Mouse (Mus musculus) heart, adult 2 months (tissue): ENCODE measurements around the gene BC053393.

Experiments used
- CTCF ChIP-seq: fragments of 200-600 bp; IDR thresholded peaks from 2 replicates; pipeline ENCODE4 v1.8.1; 2022; ENCODE audit warnings: antibody characterized with exemption, mild to moderate bottlenecking, moderate library complexity
- EP300 ChIP-seq: fragments of 200-500 bp; IDR thresholded peaks from 2 replicates; pipeline ENCODE4 v1.6.1; 2011; ENCODE audit warnings: low read depth, low read length, control low read depth; ENCODE audit not compliant: insufficient read depth
- POLR2A ChIP-seq: fragments of 200-500 bp; IDR thresholded peaks from 2 replicates; pipeline ENCODE4 v1.6.1; 2011; ENCODE audit warnings: mild to moderate bottlenecking, low read depth, low read length, control low read depth; ENCODE audit not compliant: insufficient read depth

GRCm38 (mm10) chr11:46530149-46530548 is 41.2 kb upstream of the BC053393 start:
- TF ChIP-seq EP300 (no peak), CTCF (no peak), POLR2A (no peak)
